Mouse (Mus musculus): ENCODE measurements around the gene Fpr3.
A peak's percentile ranks its signal among the peaks of the same experiment; 100 is the strongest.
"Not testable (repeated sequence)": the region's sequence is repeated elsewhere in the genome, so short reads cannot be mapped to it uniquely, and the experiment has no call there.

Gene Fpr3

GRCm38 (mm10) chr17:17887774-17888248 lies at the start of gene Fpr3, which contains the start of gene Fpr2:
Gene Fpr3 (plus strand): TSS chr17:17887852.
Gene Fpr2 (plus strand): TSS chr17:17887824.
- no peak for DNase-seq (ENCODE audit: low read depth)

GRCm38 (mm10) chr17:17837919-17838701 lies 49.5 kb upstream of the Fpr3 start:
- DNase-seq (ENCODE audit: low read depth): peak; percentile 89

GRCm38 (mm10) chr17:17839276-17839675 lies 48.4 kb upstream of the Fpr3 start:
- DNase-seq (ENCODE audit: low read depth): no peak

GRCm38 (mm10) chr17:17840796-17841195 lies 46.9 kb upstream of the Fpr3 start:
- DNase-seq (ENCODE audit: low read depth): no peak

- no peak for DNase-seq (ENCODE audit: low read depth)
These were observed 44.0 kb upstream of the Fpr3 start for GRCm38 (mm10) chr17:17843534-17844261.

GRCm38 (mm10) chr17:17844606-17845005 lies 43.0 kb upstream of the Fpr3 start:
- DNase-seq (ENCODE audit: low read depth): not testable (repeated sequence)

- no peak for DNase-seq (ENCODE audit: low read depth)
These were observed 42.2 kb upstream of the Fpr3 start for GRCm38 (mm10) chr17:17845187-17846027.

GRCm38 (mm10) chr17:17848988-17849387 lies 38.7 kb upstream of the Fpr3 start:
- DNase-seq (ENCODE audit: low read depth): peak; percentile 29

- DNase-seq (ENCODE audit: low read depth): no peak
These were observed 37.5 kb upstream of the Fpr3 start for GRCm38 (mm10) chr17:17849906-17850712.

GRCm38 (mm10) chr17:17855064-17855838 lies 32.4 kb upstream of the Fpr3 start, which contains the start of gene Has1:
Gene Has1 (minus strand): TSS chr17:17855205.
- DNase-seq (ENCODE audit: low read depth): no peak

- DNase-seq (ENCODE audit: low read depth): no peak
These were observed 31.0 kb upstream of the Fpr3 start for GRCm38 (mm10) chr17:17856612-17857011.

- DNase-seq (ENCODE audit: low read depth): no peak
These were observed 30.2 kb upstream of the Fpr3 start for GRCm38 (mm10) chr17:17857446-17857845.

GRCm38 (mm10) chr17:17860110-17860509 lies 27.5 kb upstream of the Fpr3 start:
- DNase-seq (ENCODE audit: low read depth): no peak

GRCm38 (mm10) chr17:17862360-17862759 lies 25.3 kb upstream of the Fpr3 start:
- no peak for DNase-seq (ENCODE audit: low read depth)

- DNase-seq (ENCODE audit: low read depth): no peak
These were observed 22.5 kb upstream of the Fpr3 start for GRCm38 (mm10) chr17:17865168-17865567.

GRCm38 (mm10) chr17:17866801-17867469 lies 20.7 kb upstream of the Fpr3 start:
- DNase-seq (ENCODE audit: low read depth): no peak

GRCm38 (mm10) chr17:17870892-17871550 lies 16.6 kb upstream of the Fpr3 start:
- DNase-seq (ENCODE audit: low read depth): no peak

GRCm38 (mm10) chr17:17871697-17872096 lies 16.0 kb upstream of the Fpr3 start:
- no peak for DNase-seq (ENCODE audit: low read depth)

GRCm38 (mm10) chr17:17879347-17879746 lies 8.3 kb upstream of the Fpr3 start:
- no peak for DNase-seq (ENCODE audit: low read depth)
